Mouse (Mus musculus): ENCODE results near the gene Arhgdig.
A peak's percentile ranks its signal among the peaks of the same experiment; 100 is the strongest.

Gene Arhgdig

DNA sequence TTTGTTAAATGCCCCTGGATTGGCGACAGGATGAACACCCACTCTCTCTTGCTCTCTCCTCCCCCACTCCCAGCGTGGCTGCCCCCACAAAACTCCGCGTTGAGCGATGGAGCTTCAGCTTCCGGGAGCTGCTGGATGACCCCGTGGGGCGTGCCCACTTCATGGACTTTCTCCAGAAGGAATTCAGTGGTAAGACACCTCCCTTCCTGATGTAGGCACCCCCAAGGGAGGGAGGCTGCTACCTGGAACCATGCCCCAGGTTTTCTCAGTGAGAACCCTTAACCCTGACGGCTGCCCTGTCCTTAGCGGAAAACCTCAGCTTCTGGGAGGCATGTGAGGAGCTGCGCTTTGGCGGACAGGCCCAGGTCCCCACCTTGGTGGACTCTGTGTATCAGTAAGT is at the start of gene Arhgdig:
Gene Arhgdig (minus strand): TSS at position 101 of the 400 bp plus-strand sequence.
- DNase-seq (ENCODE audit: low read depth, low spot score) = no peak

GRCm38 (mm10) chr17:26255313-26255712 is 47.7 kb upstream of the Arhgdig start:
- DNase-seq (ENCODE audit: low read depth, low spot score) = no peak

GRCm38 (mm10) chr17:26253399-26253798 is 45.8 kb upstream of the Arhgdig start:
- DNase-seq (ENCODE audit: low read depth, low spot score) = no peak

GRCm38 (mm10) chr17:26252539-26253251 is 45.1 kb upstream of the Arhgdig start, which contains the start of gene Luc7l:
TSS of gene Luc7l (plus strand) at chr17:26252896.
- peak; percentile 92 for DNase-seq (ENCODE audit: low read depth, low spot score)

DNA sequence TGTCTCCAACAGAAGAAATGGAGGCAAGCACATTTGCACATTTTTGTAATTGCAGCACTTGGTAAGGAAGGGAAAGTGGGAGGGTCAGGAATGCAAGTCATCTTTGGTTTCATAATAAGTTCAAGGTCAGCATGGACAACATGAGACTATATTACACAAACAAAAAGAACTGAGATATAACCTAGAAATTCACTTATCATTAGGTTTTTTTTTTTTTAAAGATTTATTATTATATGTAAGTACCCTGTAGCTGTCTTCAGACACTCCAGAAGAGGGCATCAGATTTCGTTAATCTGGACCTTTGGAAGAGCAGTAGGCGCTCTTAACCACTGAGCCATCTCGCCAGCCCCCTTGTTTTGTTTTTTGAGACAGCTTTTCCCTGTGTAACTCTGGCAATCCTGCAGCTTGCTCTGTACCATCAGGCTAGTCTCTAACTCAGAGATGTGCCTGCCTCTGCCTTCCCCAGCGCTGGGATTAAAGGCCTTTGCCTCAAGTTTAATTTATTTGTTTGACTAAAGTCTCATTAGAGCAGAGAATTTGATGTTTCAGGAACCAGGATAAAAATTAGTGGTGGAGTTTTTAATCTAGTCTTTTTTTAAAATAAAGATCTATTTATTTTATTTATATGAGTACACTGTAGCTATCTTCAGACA is 44.4 kb upstream of the Arhgdig start:
- DNase-seq (ENCODE audit: low read depth, low spot score) = no peak

DNA sequence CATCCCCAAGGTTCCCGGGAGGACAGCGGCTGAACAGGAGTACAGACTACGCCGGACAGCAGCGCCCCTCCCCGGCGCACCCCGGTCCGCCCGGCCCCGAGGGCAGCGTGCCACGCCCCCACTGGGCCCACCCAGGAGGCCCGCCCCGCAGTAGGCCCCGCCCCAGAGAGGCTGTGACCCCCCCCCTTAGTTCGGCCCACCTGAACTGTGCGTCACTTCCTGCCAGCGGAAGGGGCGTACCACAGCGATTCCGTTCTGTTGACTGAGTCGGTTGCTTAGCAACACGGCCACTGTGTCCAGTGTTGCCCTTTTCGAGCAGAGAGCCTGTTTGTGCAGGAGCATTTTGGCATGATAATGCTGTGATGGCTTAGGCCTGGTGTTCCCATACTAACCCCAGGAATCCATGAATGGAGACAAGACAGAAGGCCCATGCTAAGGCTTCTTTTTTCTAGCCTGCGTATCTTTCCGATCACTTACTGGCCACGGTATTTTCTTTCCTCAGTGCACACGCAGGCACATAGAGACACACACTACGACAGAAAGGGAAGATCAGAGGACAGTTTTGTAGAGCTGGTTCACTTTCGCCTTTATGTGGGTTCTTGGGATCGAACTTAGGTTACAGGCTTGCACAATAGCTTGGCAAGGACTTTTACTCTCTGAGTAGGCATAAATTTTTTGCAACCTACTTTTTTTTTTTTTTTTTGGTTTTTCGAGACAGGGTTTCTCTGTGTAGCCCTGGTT is 36.7 kb upstream of the Arhgdig start, which contains the start of gene Fam234a:
Gene Fam234a (minus strand): TSS at position 142 of the 741 bp plus-strand sequence.
- peak; percentile 96 for DNase-seq (ENCODE audit: low read depth, low spot score)

GRCm38 (mm10) chr17:26243471-26244100 is 36.0 kb upstream of the Arhgdig start:
- peak; percentile 77 for DNase-seq (ENCODE audit: low read depth, low spot score)

GRCm38 (mm10) chr17:26240990-26241389 is 33.4 kb upstream of the Arhgdig start:
- DNase-seq (ENCODE audit: low read depth, low spot score) = no peak

DNA sequence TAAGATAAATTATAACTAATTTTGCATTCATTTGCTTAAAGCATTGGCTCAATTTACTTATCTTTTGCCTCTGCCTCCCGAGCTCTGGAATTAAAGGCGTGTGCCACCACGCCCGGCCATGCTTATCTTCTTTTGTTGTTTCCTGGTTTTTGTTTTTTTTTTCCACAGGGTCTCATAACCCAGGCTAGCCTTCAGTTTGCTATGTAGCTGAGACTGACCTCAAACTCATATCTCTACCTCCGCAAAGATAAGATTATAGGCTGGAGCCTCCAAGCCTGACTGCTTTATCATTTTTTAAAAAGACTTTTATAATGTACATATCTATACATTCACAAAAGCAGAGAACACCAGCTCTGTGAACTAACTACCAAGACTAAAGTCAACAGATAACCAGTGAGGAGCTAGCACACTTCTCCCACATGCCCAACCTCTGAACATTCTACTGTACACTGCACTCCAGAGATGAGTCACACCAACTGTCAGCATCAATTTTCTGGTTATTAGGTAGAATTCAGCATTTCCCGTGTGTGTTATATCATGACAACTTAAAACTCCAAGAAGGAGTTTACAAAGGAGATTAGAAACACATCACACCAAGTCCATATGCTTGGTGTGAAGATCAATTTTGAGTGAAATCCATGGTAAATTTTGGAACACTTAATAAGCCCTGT is 32.7 kb upstream of the Arhgdig start:
- DNase-seq (ENCODE audit: low read depth, low spot score) = peak; percentile 35

- DNase-seq (ENCODE audit: low read depth, low spot score) = no peak
Observed at GRCm38 (mm10) chr17:26239551-26239950, 32.0 kb upstream of the Arhgdig start.

DNA sequence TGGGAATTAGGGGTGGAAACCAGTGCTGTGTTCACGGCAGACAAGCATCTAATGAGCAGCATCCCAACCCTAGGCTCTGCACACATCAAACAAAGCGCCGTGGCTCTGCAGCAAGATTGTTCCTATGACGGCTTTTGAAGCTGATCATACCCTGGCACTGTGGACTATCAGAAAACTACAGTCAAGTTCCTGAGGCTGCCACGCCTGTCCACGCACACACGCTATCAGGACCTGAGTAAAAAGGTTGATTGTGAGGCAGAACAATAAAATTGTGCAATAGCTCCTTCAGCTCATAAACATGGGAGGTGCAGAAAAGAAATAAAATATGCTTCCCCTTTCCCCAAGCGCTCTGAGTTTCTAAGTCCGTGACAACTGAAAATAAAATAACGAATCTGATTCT is 30.1 kb upstream of the Arhgdig start:
- DNase-seq (ENCODE audit: low read depth, low spot score) = no peak

- no peak for DNase-seq (ENCODE audit: low read depth, low spot score)
Observed at GRCm38 (mm10) chr17:26235077-26235815, 27.7 kb upstream of the Arhgdig start.

- DNase-seq (ENCODE audit: low read depth, low spot score) = peak; percentile 64
Observed at GRCm38 (mm10) chr17:26234386-26234785, 26.8 kb upstream of the Arhgdig start.

DNA sequence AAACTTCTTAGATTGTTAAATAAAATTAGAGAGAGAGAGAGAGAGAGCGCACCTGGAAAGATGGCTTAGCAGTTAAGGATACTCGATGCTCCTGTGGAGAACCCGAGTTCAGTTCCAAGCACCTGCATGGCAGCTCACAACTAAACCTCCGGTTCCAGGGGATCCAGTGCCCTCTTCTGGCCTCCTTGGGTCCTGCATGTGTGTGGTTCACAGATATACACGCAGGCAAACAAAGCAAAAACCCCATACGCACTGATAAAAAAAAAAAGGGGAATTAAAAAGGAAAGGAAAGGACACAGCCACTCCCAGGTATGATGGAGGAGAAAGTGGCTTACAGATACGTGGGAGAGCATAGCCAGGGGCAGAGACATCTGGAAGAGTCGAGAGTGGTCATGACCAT is 25.3 kb upstream of the Arhgdig start:
- peak; percentile 56 for DNase-seq (ENCODE audit: low read depth, low spot score)

DNA sequence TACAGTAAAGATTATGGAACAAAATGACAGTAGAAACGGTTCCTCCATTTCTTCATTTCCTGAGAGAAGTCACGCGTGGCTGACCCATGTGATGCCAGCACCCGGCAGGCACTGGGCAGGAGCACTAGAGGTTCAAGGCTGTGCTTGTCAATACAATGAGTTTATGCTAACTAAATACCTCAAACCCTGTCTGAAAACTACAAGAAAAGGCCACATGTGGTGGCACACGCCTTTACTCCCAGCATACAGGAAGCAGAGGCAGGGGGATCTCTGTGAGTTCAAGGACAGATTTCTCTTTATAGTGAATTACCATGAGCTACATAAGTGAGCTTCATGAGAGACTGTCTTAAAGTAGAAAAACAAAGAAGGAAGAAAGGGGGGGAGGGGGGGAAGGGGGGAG is 23.6 kb upstream of the Arhgdig start:
- no peak for DNase-seq (ENCODE audit: low read depth, low spot score)

DNA sequence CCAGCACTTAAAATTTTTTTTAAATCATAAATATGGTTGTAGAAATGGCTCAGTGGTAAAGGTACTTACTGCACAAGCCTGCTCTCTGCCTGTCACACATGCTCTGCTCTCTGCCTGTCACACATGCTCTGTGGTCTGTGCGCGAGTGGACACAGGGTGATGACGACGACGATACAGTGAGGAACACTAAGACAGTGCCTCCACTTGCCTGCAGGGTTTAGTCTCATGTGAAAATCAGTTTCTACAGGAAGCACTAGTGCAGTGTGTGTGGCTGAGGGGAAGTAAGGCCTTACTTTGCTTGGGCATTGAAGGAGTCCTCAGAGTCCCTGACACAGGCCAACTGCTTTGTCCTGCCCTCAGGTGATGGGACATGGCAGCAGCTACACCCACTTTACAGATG is 22.2 kb upstream of the Arhgdig start:
- no peak for DNase-seq (ENCODE audit: low read depth, low spot score)

- no peak for DNase-seq (ENCODE audit: low read depth, low spot score)
Observed at GRCm38 (mm10) chr17:26225150-26225549, 17.6 kb upstream of the Arhgdig start.

DNA sequence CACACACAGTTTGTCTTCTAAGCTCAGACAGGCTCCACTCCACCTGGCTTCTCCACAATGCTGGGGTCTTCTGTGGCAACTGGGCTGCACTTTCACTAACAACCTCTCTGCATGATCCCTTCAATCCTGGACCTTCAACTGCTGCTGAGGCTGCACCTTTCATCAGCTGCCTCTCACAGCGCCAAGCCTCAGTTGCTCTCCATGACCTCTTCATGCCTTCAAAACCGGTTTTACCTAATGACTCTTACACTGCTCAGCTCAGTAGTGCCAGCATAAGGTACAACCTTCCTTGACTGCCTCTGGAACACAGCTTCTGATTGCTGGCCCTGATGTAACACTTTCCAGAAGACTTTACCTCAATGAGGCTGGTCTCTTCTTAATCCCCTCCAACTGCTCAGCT is 13.9 kb upstream of the Arhgdig start:
- DNase-seq (ENCODE audit: low read depth, low spot score) = no peak

- no peak for DNase-seq (ENCODE audit: low read depth, low spot score)
Observed at GRCm38 (mm10) chr17:26212681-26213080, 5.1 kb upstream of the Arhgdig start.

GRCm38 (mm10) chr17:26212241-26212640 is 4.7 kb upstream of the Arhgdig start:
- DNase-seq (ENCODE audit: low read depth, low spot score) = no peak

- DNase-seq (ENCODE audit: low read depth, low spot score) = no peak
Observed at GRCm38 (mm10) chr17:26206392-26206791, 1.2 kb downstream of the Arhgdig start.
